Mouse (Mus musculus) C2C12 (cell line): ENCODE measurements around the gene Atxn7l3.

Source experiments
- CEBPB ChIP-seq: IDR thresholded peaks from one replicate; pipeline ENCODE4 v1.6.1; 2011; ENCODE audit warnings: low read depth, mild to moderate bottlenecking, control low read depth, moderate library complexity
- CTCF ChIP-seq: IDR thresholded peaks from one replicate; pipeline ENCODE4 v1.5.1; 2011; ENCODE audit not compliant: control insufficient read depth, insufficient read depth, insufficient read length
- FOSL1 ChIP-seq: IDR thresholded peaks from one replicate; pipeline ENCODE4 v1.8.0; 2011; ENCODE audit warnings: mild to moderate bottlenecking, low read length; ENCODE audit not compliant: poor library complexity, insufficient read depth, severe bottlenecking
- MAX ChIP-seq: IDR thresholded peaks from one replicate; pipeline ENCODE4 v1.6.1; 2011; ENCODE audit warnings: mild to moderate bottlenecking, control low read depth
- MYOD1 ChIP-seq: IDR thresholded peaks from one replicate; pipeline ENCODE4 v1.6.1; 2011; ENCODE audit warnings: low read depth; ENCODE audit not compliant: control insufficient read depth, insufficient read length
- MYOG ChIP-seq: IDR thresholded peaks from one replicate; pipeline ENCODE4 v1.6.1; 2011; ENCODE audit not compliant: control insufficient read depth, insufficient read length; ENCODE audit errors: extremely low read depth
- USF1 ChIP-seq: IDR thresholded peaks from one replicate; pipeline ENCODE4 v1.6.1; 2011; ENCODE audit warnings: low read depth, mild to moderate bottlenecking, control low read depth, moderate library complexity

DNA sequence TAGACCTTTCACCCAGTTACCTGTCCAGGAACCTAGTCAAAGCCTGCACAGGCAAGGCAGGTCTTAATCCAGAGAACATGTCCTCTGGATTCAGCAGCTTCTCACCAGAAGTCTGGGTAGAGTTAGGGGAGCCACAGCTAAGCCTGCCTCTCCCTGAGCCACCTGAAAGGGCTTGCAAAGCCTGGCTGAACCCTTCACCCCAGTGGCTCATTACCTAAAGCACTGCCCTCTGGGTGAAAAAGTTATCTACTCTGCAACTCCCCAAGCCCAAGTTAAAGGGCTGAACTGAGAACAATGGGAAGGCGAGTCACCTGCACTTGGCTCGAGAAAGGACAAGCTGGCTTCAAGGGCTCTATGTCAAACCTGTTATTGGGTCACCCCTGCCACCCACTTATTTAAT is 7.7 kb upstream of the Atxn7l3 start:
- TF ChIP-seq MAX (no peak), USF1 (no peak), CTCF (no peak), MYOG (no peak), FOSL1 (no peak), CEBPB (no peak), MYOD1 (no peak)
